8 mouse cellular contexts compared by ENCODE assay signal in the genomic region with DNA sequence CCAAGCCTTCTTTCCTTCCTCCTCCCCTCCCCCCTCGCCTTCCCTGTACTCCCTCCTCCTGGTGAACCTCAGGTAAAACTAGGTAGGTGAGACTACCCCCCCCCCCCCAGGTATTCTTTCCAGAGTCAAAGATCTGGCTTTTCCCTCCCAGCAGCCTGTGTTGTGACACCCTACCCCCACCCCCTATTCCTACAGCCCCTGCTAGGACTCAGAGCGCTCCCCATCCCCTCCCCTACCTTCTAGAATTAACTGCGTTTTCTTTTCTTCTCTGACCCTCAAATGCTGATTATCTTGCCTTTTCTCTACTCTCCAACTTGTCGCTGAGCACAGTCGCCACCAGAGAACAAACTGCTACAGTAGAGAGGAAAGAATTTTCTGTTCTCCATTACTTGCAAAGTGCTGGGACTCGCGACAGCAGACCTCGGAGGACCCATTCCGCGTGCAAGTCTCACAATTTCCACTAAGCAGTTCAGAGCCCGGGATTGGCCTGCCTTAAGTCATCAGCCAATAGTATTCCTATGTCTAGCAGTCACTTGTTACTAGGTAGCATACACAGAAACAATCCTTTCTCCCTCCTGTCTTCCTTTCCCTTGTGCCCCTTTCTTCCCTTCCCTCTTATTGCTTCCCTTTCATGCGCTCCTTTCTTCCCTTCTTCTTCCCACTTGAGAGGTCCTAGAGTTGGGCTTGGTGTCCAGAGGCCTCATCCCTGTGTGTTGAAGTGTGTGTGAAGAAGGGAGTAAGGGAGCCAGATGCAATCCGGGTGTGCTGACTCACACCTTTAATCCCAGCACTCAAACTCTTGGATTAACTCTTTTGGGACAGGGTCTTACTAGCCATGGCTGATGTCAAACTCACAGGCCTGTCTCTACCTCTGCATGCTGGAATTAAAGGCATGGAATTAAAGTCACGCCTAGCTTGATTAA. TPM values are rescaled to one million over a fixed set of nuclear protein-coding genes. Genes with fewer than 3 reads are reported as not detected.
DNase-seq lines count a peak whose midpoint lies in the region; ATAC-seq and TF ChIP-seq lines count a peak whose summit lies in the region.

A gene (minus strand): TSS at position 458 of the 923 bp plus-strand sequence.

- H3K36me3 ChIP-seq in hindbrain, embryonic 13.5 days = no peaks in the 10 kb centered on the region
- H3K36me3 ChIP-seq in lung, embryonic 14.5 days (ENCODE audit: insufficient read depth) = no peaks in the 10 kb centered on the region

- peaks cover 14% of the 10 kb centered on the region for H3K4me1 ChIP-seq in hindbrain, embryonic 13.5 days (replicated peaks)
- no peaks in the 10 kb centered on the region for H3K4me1 ChIP-seq in lung, embryonic 14.5 days (ENCODE audit: insufficient read depth)

- peak; percentile 97 for ATAC-seq in hindbrain, embryonic 13.5 days (ENCODE audit: low FRiP score)
- ATAC-seq in lung, embryonic 14.5 days (ENCODE audit: insufficient read depth) = peak; percentile 98

- WGBS in hindbrain, embryonic 13.5 days = 4% methylated on average over 13 of the region's 14 CpGs
- WGBS in lung, embryonic 14.5 days = 2% methylated on average over 13 of the region's 14 CpGs

- DNase-seq in MN1 (ENCODE audit: low spot score) = peak; percentile 75
- DNase-seq in cerebellum, adult 8-10 months = peak; percentile 25
- peak; percentile 48 to 68 for DNase-seq in frontal cortex, postnatal 10 days (ENCODE audit: low spot score in 2 of 2)
- DNase-seq in layer of hippocampus, adult 9-11 months = peak; percentile 83
- DNase-seq in lung, embryonic 14.5 days = peak; percentile 90
- DNase-seq in ovary, postnatal 36 days (ENCODE audit: low spot score) = peak; percentile 41
- peak; percentile 41 to 61 for DNase-seq in urinary bladder, postnatal 4 days (ENCODE audit: low spot score in 2 of 2)

- H3K9ac ChIP-seq in hindbrain, embryonic 13.5 days = peak within 1 kb of the TSS; percentile 31; the same call in 1 of the 2 replicates
- no peak within 1 kb of the TSS; the same call in 1 of the 2 replicates for H3K9ac ChIP-seq in lung, embryonic 14.5 days

- peak within 1 kb of the TSS; percentile 38 for H3K4me3 ChIP-seq in hindbrain, embryonic 13.5 days
- H3K4me3 ChIP-seq in lung, embryonic 14.5 days (ENCODE audit: low read depth, low read length) = peak within 1 kb of the TSS; percentile 27

- peak within 1 kb of the TSS; percentile 61 for H3K4me2 ChIP-seq in hindbrain, embryonic 13.5 days
- peak within 1 kb of the TSS; percentile 57 for H3K4me2 ChIP-seq in lung, embryonic 14.5 days

- no peaks in the 10 kb centered on the region for H3K9me3 ChIP-seq in hindbrain, embryonic 13.5 days
- no peaks in the 10 kb centered on the region for H3K9me3 ChIP-seq in lung, embryonic 14.5 days (ENCODE audit: low read depth, low read length)

- peaks cover 7% of the 10 kb centered on the region for H3K27me3 ChIP-seq in hindbrain, embryonic 13.5 days
- H3K27me3 ChIP-seq in lung, embryonic 14.5 days (ENCODE audit: insufficient read depth, low read length) = no peaks in the 10 kb centered on the region

- TF ChIP-seq CTCF in lung, embryonic 14.5 days (IDR thresholded peaks at IDR 0.05; ENCODE audit: low read depth) = no peak

- no peak within 1 kb of the TSS for H3K27ac ChIP-seq in hindbrain, embryonic 13.5 days
- H3K27ac ChIP-seq in lung, embryonic 14.5 days (ENCODE audit: low read depth) = no peak within 1 kb of the TSS

RNA-seq across cellular contexts. Expression of the gene that starts here (rescaled TPM):
- polyA plus RNA-seq in hindbrain, embryonic 13.5 days (2015; fragmentation: Nextera tagmentation; extraction: Ambion mirVana) = 0.12 TPM in 1 of 2 replicates, not detected in the other
- polyA plus RNA-seq in lung, embryonic 14.5 days (2014; fragmentation: Nextera tagmentation; extraction: Ambion mirVana) = 0.63 and 0.73 TPM in 2 replicates

Comparison
In these comparisons a context has a peak if more than half of its experiments do, and no peak if none do; other contexts are left out.
1. Peak in ATAC-seq, H3K4me3 ChIP-seq, H3K9ac ChIP-seq and H3K4me2 ChIP-seq in hindbrain, embryonic 13.5 days; RNA of the gene not detected or under 1 TPM.
2. Peak in DNase-seq, ATAC-seq, H3K4me3 ChIP-seq and H3K4me2 ChIP-seq in lung, embryonic 14.5 days; RNA of the gene not detected or under 1 TPM.
3. DNase-seq: peak in every context shown above with its lines; median percentile 90 in lung, embryonic 14.5 days; 83 in layer of hippocampus, adult 9-11 months; 75 in MN1; 58 in frontal cortex, postnatal 10 days; 51 in urinary bladder, postnatal 4 days; 41 in ovary, postnatal 36 days; 25 in cerebellum, adult 8-10 months.